Comparison of ENCODE assay signal across 10 mouse cellular contexts in genomic region chr1:82287776-82288325, GRCm38 (mm10). TPM values are rescaled to one million over a fixed set of nuclear protein-coding genes. Genes with fewer than 3 reads are reported as not detected.
DNase-seq lines count a peak whose midpoint lies in the region; ATAC-seq and TF ChIP-seq lines count a peak whose summit lies in the region.
"Had no signal": no experiment of that assay in that cellular context is flagged by ENCODE, and none has a peak within 500 bp of the region (broad histone marks: within the 10 kb centered on the region; RNA-seq: fewer than 3 reads in every experiment).

No protein-coding gene starts in this region.

- peak overlapping the region; percentile 74 for H3K9ac ChIP-seq in forebrain, embryonic 13.5 days
- H3K9ac ChIP-seq in hindbrain, embryonic 12.5 days: peak overlapping the region; percentile 65; the same call in 1 of the 2 replicates

- DNase-seq in left cerebral cortex, adult 2 months (ENCODE audit: extremely low spot score in 1 of 2, low spot score in 2 of 2): no peak
- DNase-seq in left cerebral cortex, postnatal 14 days (ENCODE audit: low spot score in 2 of 2): no peak
- no peak for DNase-seq in midbrain, embryonic 10.5 days (ENCODE audit: low spot score)
- DNase-seq in spleen, postnatal 4 days (ENCODE audit: low spot score in 2 of 2): no peak
- no peak for DNase-seq in left cerebral cortex, postnatal 25 days (ENCODE audit: low spot score in 2 of 2)
- DNase-seq in spleen, postnatal 36 days (ENCODE audit: low spot score in 2 of 2): no peak

- peak overlapping the region; percentile 51 for H3K4me3 ChIP-seq in left cerebral cortex, adult 2 months
- peak overlapping the region; percentile 78 for H3K4me3 ChIP-seq in forebrain, embryonic 13.5 days
- H3K4me3 ChIP-seq in hindbrain, embryonic 12.5 days: peak overlapping the region; percentile 70
- peak overlapping the region; percentile 81 for H3K4me3 ChIP-seq in midbrain, embryonic 10.5 days

- peak overlapping the region; percentile 87 for H3K4me2 ChIP-seq in forebrain, embryonic 13.5 days
- peak overlapping the region; percentile 64 for H3K4me2 ChIP-seq in hindbrain, embryonic 12.5 days (replicated peaks)

- peaks cover 22% of the 10 kb centered on the region for H3K36me3 ChIP-seq in forebrain, embryonic 13.5 days (ENCODE audit: poor library complexity, severe bottlenecking)
- peaks cover 13% of the 10 kb centered on the region; the same call in 1 of the 2 replicates for H3K36me3 ChIP-seq in hindbrain, embryonic 12.5 days
- H3K36me3 ChIP-seq in midbrain, embryonic 10.5 days: peaks cover 28% of the 10 kb centered on the region

- H3K4me1 ChIP-seq in forebrain, embryonic 13.5 days: peaks cover 70% of the 10 kb centered on the region
- H3K4me1 ChIP-seq in hindbrain, embryonic 12.5 days: peaks cover 55% of the 10 kb centered on the region
- peaks cover 86% of the 10 kb centered on the region for H3K4me1 ChIP-seq in midbrain, embryonic 10.5 days

- no peaks in the 10 kb centered on the region for H3K9me3 ChIP-seq in forebrain, embryonic 13.5 days (replicated peaks)
- no peaks in the 10 kb centered on the region for H3K9me3 ChIP-seq in hindbrain, embryonic 12.5 days (replicated peaks)
- H3K9me3 ChIP-seq in midbrain, embryonic 10.5 days (replicated peaks): peaks cover 16% of the 10 kb centered on the region

- intact Hi-C loops in left cerebral cortex, adult 2 months (cut with DNase I): loop anchor here (5.0 kb wide), 1 partner anchor 171 kb away; no protein-coding TSS in a partner anchor
- intact Hi-C loops in left cerebral cortex, postnatal 14 days (cut with DNase I): loop anchor here (10.0 kb wide), 1 partner anchor 693 kb away; no protein-coding TSS in a partner anchor
- intact Hi-C loops in left cerebral cortex, postnatal 25 days (cut with DNase I): loop anchor here (5.0 kb wide), 1 partner anchor 176 kb away; no protein-coding TSS in a partner anchor

- H3K27me3 ChIP-seq in forebrain, embryonic 13.5 days: no peaks in the 10 kb centered on the region
- H3K27me3 ChIP-seq in hindbrain, embryonic 12.5 days: no peaks in the 10 kb centered on the region
- peaks cover 23% of the 10 kb centered on the region for H3K27me3 ChIP-seq in midbrain, embryonic 10.5 days (ENCODE audit: low read depth, poor library complexity, severe bottlenecking)

- ATAC-seq in forebrain, embryonic 13.5 days: no peak
- no peak for ATAC-seq in hindbrain, embryonic 12.5 days (ENCODE audit: low FRiP score)

- TF ChIP-seq CTCF in left cerebral cortex, adult 2 months (IDR thresholded peaks at IDR 0.05): no peak

- peak overlapping the region; percentile 42 for H3K27ac ChIP-seq in left cerebral cortex, adult 2 months
- H3K27ac ChIP-seq in forebrain, embryonic 13.5 days: 0 out of 2 replicates have a peak overlapping the region, but pooled peaks have one; percentile 17
- H3K27ac ChIP-seq in hindbrain, embryonic 12.5 days: peak overlapping the region; percentile 68; the same call in 1 of the 2 replicates
- peak overlapping the region; percentile 77; the same call in 1 of the 2 replicates for H3K27ac ChIP-seq in midbrain, embryonic 10.5 days (replicated peaks)

- WGBS in forebrain, embryonic 13.5 days: 91% methylated on average over 16 of the region's 16 CpGs
- 91% methylated on average over 16 of the region's 16 CpGs for WGBS in hindbrain, embryonic 12.5 days
- WGBS in midbrain, embryonic 10.5 days: 91% methylated on average over 16 of the region's 16 CpGs

RNA-seq across cellular contexts. Expression of gene Irs1, which starts 3.4 kb away (rescaled TPM):
- 10 to 100 TPM; 17.3 to 17.4 TPM for total RNA-seq in left cerebral cortex, adult 2 months (2021)
- 10 to 100 TPM; 19.9 to 20.3 TPM for total RNA-seq in left cerebral cortex, postnatal 14 days (2021)
- polyA plus RNA-seq in forebrain, embryonic 13.5 days (2015; fragmentation: Nextera tagmentation; extraction: Ambion mirVana): 9.0 and 10.7 TPM in 2 replicates
- 17.8 and 18.2 TPM in 2 replicates for polyA plus RNA-seq in hindbrain, embryonic 12.5 days (2016; fragmentation: Nextera tagmentation; extraction: Ambion mirVana)
- polyA plus RNA-seq in midbrain, embryonic 10.5 days (2016; fragmentation: Nextera tagmentation; extraction: Ambion mirVana): 7.3 and 8.4 TPM in 2 replicates
- total RNA-seq in left cerebral cortex, postnatal 25 days (2021): 10 to 100 TPM; 17.3 to 17.4 TPM

RNA-seq across cellular contexts. Expression of gene Rhbdd1, which starts 28.4 kb away (rescaled TPM):
- total RNA-seq in left cerebral cortex, adult 2 months (2021): 1 to 10 TPM; 7.6 to 8.4 TPM
- 1 to 10 TPM; 5.4 to 5.6 TPM for total RNA-seq in left cerebral cortex, postnatal 14 days (2021)
- polyA plus RNA-seq in forebrain, embryonic 13.5 days (2015; fragmentation: Nextera tagmentation; extraction: Ambion mirVana): 5.7 and 6.3 TPM in 2 replicates
- polyA plus RNA-seq in hindbrain, embryonic 12.5 days (2016; fragmentation: Nextera tagmentation; extraction: Ambion mirVana): 7.2 and 7.9 TPM in 2 replicates
- 8.8 and 9.9 TPM in 2 replicates for polyA plus RNA-seq in midbrain, embryonic 10.5 days (2016; fragmentation: Nextera tagmentation; extraction: Ambion mirVana)
- total RNA-seq in left cerebral cortex, postnatal 25 days (2021): 1 to 10 TPM; 6.3 to 7.1 TPM

RNA-seq across cellular contexts. Expression of gene Gm9747, which starts 54.9 kb away (rescaled TPM):
- not detected for total RNA-seq in left cerebral cortex, adult 2 months (2021)
- not detected for total RNA-seq in left cerebral cortex, postnatal 14 days (2021)
- polyA plus RNA-seq in forebrain, embryonic 13.5 days (2015; fragmentation: Nextera tagmentation; extraction: Ambion mirVana): 25.9 and 31.3 TPM in 2 replicates
- 37.5 and 37.6 TPM in 2 replicates for polyA plus RNA-seq in hindbrain, embryonic 12.5 days (2016; fragmentation: Nextera tagmentation; extraction: Ambion mirVana)
- polyA plus RNA-seq in midbrain, embryonic 10.5 days (2016; fragmentation: Nextera tagmentation; extraction: Ambion mirVana): 21.8 and 22.8 TPM in 2 replicates
- total RNA-seq in left cerebral cortex, postnatal 25 days (2021): not detected
- total RNA-seq: gastrocnemius, adult 8-10 months; neutrophil, adult 5-6 weeks had no signal

Comparison
In these comparisons a context has a peak if more than half of its experiments do, and no peak if none do; other contexts are left out.
1. H3K27ac ChIP-seq: peak in every context shown above with its lines; median percentile 77 in midbrain, embryonic 10.5 days; 68 in hindbrain, embryonic 12.5 days; 42 in left cerebral cortex, adult 2 months; 17 in forebrain, embryonic 13.5 days.